Mouse (Mus musculus): Measurements from ENCODE around the gene Sfxn3.

Sfxn3 gene

GRCm38 (mm10) chr19:45047417-45047934, at the start of gene Sfxn3:
Sfxn3 (plus strand) TSS chr19:45047503.
- no peak for DNase-seq (ENCODE audit: extremely low spot score, low read depth, low spot score)

- no peak for DNase-seq (ENCODE audit: extremely low spot score, low read depth, low spot score)
Observed at GRCm38 (mm10) chr19:44997786-44998185, 49.5 kb upstream of the Sfxn3 start.

- no peak for DNase-seq (ENCODE audit: extremely low spot score, low read depth, low spot score)
Observed at GRCm38 (mm10) chr19:44999647-45000046, 47.7 kb upstream of the Sfxn3 start.

GRCm38 (mm10) chr19:45002301-45002700, 45.0 kb upstream of the Sfxn3 start:
- DNase-seq (ENCODE audit: extremely low spot score, low read depth, low spot score), result no peak

GRCm38 (mm10) chr19:45003740-45004516, 43.4 kb upstream of the Sfxn3 start:
- no peak for DNase-seq (ENCODE audit: extremely low spot score, low read depth, low spot score)

- DNase-seq (ENCODE audit: extremely low spot score, low read depth, low spot score), result no peak
Observed at GRCm38 (mm10) chr19:45005444-45005843, 41.9 kb upstream of the Sfxn3 start, which contains the start of gene Twnk. Twnk (plus strand) TSS chr19:45005663.

- no peak for DNase-seq (ENCODE audit: extremely low spot score, low read depth, low spot score)
Observed at GRCm38 (mm10) chr19:45005957-45006712, 41.2 kb upstream of the Sfxn3 start, which contains the start of gene Mrpl43. Mrpl43 (minus strand) TSS chr19:45006442.

- DNase-seq (ENCODE audit: extremely low spot score, low read depth, low spot score), result no peak
Observed at GRCm38 (mm10) chr19:45007021-45007420, 40.3 kb upstream of the Sfxn3 start.

- no peak for DNase-seq (ENCODE audit: extremely low spot score, low read depth, low spot score)
Observed at GRCm38 (mm10) chr19:45007425-45008191, 39.7 kb upstream of the Sfxn3 start.

GRCm38 (mm10) chr19:45010646-45011045, 36.7 kb upstream of the Sfxn3 start:
- no peak for DNase-seq (ENCODE audit: extremely low spot score, low read depth, low spot score)

- DNase-seq (ENCODE audit: extremely low spot score, low read depth, low spot score), result no peak
Observed at GRCm38 (mm10) chr19:45012219-45012618, 35.1 kb upstream of the Sfxn3 start.

GRCm38 (mm10) chr19:45012636-45013035, 34.7 kb upstream of the Sfxn3 start:
- no peak for DNase-seq (ENCODE audit: extremely low spot score, low read depth, low spot score)

GRCm38 (mm10) chr19:45013581-45014225, 33.6 kb upstream of the Sfxn3 start:
- DNase-seq (ENCODE audit: extremely low spot score, low read depth, low spot score), result no peak

GRCm38 (mm10) chr19:45014335-45014971, 32.9 kb upstream of the Sfxn3 start, which contains the start of gene Lzts2:
Lzts2 (plus strand) TSS chr19:45014414.
- no peak for DNase-seq (ENCODE audit: extremely low spot score, low read depth, low spot score)

GRCm38 (mm10) chr19:45014981-45015402, 32.3 kb upstream of the Sfxn3 start:
- no peak for DNase-seq (ENCODE audit: extremely low spot score, low read depth, low spot score)

GRCm38 (mm10) chr19:45015518-45016281, 31.6 kb upstream of the Sfxn3 start:
- DNase-seq (ENCODE audit: extremely low spot score, low read depth, low spot score), result no peak

- DNase-seq (ENCODE audit: extremely low spot score, low read depth, low spot score), result no peak
Observed at GRCm38 (mm10) chr19:45016341-45017215, 30.7 kb upstream of the Sfxn3 start.

GRCm38 (mm10) chr19:45017216-45017771, 30.0 kb upstream of the Sfxn3 start:
- no peak for DNase-seq (ENCODE audit: extremely low spot score, low read depth, low spot score)
